13 mouse cellular contexts compared by ENCODE assay signal in the genomic region with DNA sequence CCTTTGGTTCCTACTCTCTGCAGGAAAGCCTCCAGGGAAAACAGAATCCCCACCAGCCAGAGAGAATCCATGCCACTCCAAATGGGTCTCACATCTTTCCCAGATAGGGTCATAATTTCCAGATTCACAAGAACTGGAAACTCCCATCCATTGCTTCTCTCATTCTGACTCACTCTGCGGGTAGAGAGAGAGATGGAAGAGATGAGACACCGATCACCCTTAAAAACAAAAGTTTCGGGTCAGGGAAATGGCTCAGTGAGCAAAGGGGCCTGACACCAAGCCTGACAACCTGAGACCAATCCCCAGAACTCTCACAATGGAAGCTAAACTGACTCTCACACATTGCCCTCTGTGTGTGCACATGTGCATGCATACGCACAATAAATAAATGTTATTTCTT.
"Had no signal": no experiment of that assay in that cellular context is flagged by ENCODE, and none has a peak within 500 bp of the region (broad histone marks: within the 10 kb centered on the region; RNA-seq: fewer than 3 reads in every experiment).

No protein-coding gene starts in this region.

- DNase-seq: liver, postnatal 0 days; lung, adult 2 months; lung, postnatal 14 days; lung, postnatal 36 days; midbrain, embryonic 14.5 days; retina, postnatal 1 day; right cerebral cortex, postnatal 25 days; right cerebral cortex, postnatal 4 days; spleen, adult 18-20 months; thymus, postnatal 14 days; thymus, postnatal 36 days had no signal

- ATAC-seq: liver, postnatal 0 days; lung, postnatal 0 days; midbrain, embryonic 16.5 days had no signal
